Mouse (Mus musculus): Measurements from ENCODE around the gene Aqp5.

The Aqp5 gene

DNA sequence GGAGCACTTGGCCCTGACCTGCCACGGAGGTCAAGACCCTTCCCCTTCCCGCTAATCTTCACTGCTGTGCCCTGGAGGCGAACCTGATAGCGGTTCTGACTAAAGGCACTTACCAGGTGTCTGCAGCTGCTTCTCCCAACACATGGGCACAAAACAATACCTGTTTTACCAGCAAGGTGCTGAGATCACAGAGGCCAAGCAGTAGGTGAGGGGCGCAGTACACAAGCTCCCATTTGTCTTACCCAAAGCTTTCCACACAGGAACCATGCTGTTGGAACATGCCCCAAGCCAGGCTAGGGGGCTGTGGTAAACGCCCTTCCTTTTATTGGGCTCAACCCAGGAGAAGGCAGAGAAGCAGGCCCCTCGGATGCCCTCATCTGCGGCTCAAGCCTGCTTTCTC lies 7.0 kb downstream of the Aqp5 start:
- no peak for DNase-seq

DNA sequence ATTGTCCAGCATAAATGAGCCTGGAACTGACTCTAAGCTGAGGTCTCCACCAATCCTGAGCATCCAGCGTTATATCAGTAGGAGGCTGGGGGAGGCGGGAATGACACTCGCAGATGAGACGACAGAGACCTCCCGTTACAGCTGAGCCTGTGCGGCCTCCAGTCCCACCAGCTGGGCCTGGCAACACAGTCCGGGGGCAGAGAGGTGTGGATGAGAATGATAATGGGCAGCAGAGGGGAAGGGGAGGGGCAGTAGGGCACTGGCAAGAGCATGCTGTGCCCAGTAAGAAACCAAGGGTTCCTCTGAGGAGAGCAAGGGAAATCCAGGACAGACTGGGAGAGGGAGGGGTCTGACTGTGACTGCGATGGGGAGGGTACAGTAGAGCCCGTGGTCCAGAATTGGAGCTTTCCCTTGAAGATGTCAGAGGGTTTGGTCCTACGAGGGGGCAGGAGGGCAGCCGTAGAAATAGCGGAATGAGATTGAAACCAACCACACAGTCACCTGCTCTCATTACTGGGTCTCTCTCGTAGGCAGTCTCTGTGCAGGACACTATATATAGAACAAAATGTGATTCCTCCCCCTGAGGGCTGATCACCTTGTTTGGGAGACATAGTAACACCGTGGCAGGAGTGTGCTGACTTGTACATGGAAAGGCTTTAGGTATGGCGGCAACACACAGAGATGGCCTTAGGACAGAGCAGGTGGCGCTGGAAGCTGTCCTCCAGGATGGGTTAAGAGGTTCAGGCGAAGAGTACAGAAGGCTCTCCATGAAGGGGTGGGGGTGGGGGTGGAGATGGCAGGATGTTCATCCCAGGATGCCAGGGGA lies 8.9 kb downstream of the Aqp5 start:
- DNase-seq = no peak

DNA sequence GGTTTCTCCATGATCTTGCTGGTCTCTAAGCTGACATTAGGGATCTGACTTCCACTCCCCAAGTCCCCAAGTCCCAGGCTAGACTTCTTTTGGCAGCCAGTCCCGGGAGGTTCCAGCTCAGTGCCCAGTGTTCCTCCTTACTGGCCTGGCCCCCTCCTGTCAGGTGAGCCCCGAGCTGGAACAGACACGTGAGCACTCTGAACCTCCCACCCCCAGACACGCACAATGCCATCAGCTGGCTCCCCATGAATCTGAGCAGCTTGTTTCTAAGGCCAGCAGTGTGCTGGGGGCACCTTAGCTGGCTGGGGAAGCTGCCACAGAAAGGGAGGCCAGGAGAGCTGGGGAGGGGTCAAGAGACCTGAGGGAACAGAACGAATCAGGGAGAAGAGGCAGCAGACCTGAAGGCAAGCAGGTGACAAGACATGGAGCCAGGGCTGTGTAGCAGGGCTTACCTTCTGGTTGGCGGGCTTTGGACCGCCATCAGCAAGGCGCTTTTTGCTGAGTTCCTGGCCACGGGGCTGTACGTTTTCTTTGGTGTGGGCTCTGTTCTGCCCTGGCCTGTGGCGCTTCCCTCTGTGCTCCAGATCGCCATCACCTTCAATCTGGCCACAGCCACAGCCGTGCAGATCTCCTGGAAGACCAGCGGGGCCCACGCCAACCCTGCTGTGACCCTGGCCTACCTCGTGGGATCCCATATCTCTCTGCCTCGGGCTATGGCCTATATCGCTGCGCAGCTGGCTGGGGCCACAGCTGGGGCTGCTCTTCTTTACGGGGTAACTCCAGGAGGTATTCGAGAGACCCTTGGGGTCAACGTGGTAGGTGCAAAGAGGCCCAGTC lies 10.6 kb downstream of the Aqp5 start, which contains the start of gene Aqp6:
Gene Aqp6, plus strand, starts transcription at position 415 of the 837 bp plus-strand sequence.
- no peak for DNase-seq

DNA sequence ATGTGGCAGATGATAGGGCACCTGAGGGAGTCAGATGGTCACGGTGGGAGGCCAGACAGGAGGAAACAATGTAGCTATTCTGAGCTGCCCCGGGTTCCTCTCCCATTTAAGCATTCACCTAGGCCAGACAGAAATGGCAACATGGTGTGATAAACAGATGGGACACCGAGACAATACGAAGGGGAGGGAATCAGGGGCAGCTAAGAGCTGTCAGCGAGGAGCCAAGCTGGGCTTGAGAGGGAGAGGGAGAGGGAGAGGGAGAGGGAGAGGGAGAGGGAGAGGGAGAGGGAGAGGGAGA lies 11.2 kb downstream of the Aqp5 start:
- DNase-seq = no peak

DNA sequence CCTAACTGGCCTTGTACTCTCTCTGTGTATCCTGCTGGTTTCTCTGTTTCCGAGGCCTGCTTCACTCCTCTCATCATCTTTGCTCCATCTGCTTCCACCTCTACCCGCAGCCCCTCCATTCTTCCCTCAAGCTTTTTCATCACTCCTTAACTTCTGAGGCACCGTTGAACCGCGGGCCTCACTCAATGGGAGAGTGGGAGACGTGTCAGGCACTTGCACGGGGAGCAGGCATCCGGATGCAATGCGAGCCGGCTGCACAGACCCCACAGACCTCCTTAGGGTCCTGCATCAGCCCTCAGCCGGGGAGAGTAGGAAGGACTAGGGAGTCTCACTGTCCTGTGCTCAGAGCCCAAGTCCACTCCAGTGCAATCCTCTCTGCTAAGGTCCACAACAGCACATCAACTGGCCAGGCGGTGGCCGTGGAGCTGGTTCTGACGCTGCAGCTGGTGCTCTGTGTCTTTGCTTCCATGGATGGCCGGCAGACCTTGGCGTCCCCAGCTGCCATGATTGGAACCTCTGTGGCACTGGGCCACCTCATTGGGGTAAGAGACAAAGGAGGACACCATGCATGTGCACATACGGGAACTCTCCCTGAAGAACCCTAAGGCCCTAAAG lies 11.7 kb downstream of the Aqp5 start:
- DNase-seq = no peak

DNA sequence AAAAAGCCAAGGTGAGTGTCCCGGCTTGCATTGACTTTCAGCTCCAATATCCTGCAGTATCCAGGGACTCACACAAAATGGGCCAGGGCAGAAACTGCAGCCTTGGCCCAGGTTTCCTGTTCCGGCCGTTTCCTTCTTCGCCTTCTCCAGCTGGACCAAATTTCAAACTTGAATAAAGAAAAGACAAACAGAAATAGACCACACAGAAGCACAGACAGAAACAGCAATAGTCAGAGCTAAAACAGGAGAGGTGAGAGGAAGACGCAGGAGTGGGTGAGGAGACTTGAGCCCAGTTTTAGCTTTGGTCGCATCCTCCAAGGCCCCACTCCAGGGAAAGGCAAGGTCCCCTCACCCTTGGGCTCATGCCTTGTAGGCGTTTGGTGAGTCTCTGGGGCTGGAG lies 12.6 kb downstream of the Aqp5 start:
- DNase-seq = no peak

DNA sequence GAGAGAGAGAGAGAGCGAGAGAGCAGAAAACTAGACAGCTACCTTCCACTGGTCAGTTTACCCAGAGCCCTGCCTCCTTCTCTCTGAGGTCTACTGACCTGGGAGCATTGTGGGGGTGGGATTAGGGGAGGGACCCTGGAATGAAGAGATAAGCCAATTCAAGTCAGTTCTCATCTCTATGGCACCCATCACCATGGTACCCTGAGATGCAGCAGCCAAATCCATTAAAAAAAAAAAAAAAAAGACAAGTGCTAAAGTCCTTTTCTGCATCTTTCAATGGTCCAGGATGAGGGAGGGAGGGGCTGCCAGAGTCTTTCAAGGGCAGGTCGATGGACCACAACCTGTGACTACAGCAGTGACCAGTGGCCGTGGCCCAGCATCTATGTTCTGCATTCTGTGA lies 15.0 kb downstream of the Aqp5 start:
- no peak for DNase-seq

DNA sequence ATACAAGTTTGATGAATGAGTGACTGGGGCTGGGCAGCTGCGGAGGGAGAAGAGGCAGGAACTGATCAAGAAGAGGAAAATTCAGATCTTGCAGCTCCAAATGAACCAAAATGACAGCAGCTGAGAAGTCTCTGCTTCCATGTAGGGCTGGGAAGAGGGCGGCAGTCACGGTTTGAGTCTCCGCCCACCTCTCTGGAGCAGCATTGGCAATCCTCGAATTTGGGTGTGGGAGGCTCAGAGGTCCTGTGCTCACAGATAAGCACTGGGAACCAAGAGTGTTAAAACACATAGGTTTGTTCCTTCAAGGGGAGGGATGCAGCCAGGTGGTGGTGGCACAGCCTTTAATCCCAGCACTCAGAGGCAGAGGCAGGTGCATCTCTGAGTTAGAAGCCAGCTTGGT lies 15.9 kb downstream of the Aqp5 start:
- DNase-seq = no peak

DNA sequence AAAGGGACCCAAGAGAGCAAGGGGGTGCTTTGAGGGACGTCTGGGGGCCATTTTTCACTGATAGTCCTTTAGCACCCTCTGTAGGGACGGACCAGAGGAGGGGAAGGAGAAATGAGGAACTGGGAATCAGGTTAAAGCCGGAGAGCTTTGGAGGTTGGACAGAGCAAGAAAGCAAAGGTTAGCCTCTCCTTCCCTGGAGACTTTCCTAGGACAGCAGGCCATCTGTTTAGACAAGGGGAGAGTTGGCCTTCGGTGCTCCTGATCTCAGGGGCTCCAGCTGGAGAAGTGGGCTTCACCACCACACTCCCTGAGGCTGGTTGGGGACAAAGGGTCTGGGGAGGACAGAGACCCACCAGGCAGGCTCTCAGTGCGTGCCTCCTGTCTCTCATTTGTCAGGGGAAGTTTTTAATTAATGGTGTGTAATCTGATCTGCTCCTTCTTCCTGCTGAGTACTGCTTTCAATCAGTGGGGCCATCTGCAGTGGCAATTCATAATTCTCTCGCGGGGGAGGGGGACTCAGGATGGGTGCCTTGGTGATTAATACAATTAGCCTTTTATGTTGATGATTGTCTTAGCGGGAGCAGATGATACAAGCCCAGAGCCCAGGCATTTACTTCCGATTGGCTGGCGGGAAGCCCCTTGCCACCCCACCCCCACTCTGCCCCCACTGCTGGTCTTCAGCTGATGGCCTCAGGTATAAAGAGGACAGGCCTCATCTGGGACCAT lies 17.0 kb downstream of the Aqp5 start:
- DNase-seq = no peak

DNA sequence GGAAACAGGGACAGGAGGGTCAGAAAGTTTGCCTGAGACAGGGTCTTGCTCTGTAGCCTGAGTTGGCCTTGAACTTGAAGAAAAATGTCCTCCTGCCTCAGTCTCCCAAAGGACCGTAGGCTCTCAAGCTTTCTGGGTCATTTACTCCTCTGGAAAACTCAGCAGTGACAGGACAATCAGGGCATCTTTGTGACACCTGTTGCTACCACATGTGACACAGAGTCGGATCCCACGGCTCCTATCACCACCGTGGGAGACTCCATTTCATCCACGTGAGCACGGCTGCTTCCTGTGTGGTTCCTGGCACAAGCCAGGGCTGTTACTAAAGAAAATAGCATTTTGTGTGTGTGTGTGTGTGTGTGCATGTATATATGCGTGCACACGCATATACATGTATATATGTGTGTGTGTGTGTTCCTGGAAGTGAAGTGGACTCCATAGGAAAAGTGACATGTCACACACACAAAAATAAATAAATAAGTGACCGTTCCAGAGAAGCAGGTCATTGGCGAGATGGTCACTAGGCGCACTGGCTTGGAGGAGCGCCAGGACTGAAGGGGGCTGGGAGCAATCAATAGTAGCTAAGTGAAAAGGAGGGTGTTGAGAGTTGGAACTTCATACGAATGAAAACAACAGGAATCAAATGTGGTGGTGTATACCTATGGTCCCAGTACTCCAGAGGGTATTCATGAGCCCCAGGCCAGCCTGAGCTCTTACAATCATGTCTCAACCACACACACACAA lies 18.0 kb downstream of the Aqp5 start:
- DNase-seq = no peak

DNA sequence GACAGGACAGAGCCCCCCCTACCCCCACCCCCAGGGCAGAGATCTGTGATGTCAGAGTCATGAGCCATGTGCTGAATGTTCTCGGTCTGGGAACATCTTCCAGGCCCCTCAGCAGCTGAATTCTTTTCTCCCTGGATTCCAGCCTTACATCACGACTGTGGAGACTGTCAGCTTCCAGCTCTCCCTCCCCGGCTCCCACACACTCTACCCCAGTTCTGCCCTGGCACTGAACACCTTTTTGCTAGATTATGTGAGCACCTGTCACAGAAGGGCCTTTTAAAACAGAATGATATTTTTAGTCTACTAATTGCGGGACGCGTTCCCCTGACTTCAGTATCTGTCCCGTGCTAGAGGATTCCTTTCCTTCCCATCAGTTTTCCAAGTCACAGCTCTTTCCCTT lies 21.0 kb downstream of the Aqp5 start:
- DNase-seq = no peak

DNA sequence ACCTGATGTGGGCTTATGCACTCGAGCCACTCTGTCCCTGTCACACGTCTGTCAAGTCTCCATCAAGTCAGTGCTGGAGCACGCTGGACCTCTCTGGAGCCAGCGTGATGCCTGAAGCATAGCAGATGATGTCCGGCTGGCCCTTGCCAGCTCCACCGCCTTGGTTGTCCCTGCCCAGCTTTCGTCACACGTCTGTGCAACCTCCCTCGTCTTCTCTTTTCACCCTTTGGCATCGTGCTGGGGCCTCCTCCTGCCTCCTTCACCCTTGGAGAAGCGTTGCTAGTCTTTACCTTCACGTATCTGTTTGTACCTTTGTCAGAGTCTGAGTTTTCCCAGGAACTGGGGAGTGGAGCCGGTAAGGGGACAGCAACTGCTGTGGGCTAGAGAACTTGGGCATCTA lies 23.7 kb downstream of the Aqp5 start:
- DNase-seq = no peak

DNA sequence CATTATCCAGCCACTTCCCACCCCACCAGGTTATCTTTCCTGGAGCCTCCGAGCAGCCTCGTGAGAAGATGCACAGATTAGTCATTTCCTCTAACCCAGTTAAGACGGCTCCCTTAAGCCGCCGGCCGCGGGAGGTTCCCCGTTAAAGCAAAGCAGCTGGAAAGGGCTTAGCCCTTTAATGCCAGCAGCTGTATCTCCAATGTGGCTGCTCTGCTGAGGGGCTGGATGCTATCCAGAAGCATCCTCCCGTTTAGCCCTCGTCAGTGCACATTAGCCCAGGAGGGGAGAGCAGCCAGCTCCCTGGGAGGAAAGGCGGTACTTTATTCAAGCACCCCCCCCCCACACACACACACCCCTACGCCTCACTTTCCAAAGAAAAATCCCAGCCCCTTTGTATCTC lies 24.2 kb downstream of the Aqp5 start:
- DNase-seq = no peak

DNA sequence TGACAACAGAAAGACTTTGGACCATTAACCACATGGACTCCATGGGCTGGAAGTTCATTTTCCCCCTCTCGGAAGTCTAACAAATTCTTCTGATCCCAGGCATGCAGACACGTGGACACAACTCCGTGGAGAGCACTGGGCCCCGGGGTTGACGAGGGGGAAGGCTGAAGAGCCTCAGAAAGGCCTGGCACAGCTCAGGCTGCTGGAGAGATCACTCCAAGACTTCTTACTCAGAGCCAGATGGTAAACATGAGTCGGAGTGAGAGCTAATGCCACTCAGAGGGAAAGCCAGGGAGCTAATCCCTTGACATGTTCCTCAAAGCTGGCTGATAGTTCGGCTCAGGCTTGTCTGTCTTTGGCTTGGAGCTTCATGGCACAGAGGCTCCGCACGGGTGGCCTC lies 24.7 kb downstream of the Aqp5 start:
- DNase-seq = no peak

DNA sequence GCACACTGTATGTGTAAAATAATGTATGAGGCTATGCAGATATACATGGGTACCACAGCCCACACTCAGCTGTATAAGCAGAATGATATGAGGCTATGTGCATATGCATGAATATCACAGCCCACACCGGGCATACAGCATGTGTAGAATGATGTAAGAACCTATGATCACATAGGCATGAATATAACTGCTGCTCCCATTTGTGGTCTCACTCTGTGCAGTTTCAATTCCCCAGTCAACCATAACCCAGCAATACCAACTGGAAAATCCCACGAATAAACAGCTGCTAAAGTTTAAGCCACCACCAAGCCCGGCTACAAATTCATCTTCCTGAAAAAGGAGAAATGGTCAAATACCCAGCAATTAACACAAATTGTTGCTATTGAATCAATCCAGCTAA lies 28.0 kb downstream of the Aqp5 start:
- no peak for DNase-seq

DNA sequence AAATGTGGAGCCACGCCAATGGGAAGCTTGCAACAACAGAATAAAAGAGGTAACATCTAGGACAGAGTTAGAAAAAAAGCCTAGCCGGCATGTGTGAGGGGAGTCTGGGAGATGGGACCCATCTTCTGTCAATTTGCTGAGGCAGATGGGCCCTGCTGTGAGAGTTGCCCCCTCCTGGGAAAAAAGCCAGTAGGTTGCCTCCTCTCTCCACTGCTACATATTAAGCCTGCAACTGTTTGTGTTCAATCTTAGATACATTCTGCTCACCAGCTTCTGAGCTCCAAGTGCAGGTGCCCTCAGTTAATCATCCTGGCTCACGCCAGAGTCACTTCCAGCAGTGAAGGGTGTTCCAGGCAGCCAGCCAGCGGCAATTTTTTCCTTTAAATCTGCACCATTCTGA lies 29.2 kb downstream of the Aqp5 start:
- no peak for DNase-seq

DNA sequence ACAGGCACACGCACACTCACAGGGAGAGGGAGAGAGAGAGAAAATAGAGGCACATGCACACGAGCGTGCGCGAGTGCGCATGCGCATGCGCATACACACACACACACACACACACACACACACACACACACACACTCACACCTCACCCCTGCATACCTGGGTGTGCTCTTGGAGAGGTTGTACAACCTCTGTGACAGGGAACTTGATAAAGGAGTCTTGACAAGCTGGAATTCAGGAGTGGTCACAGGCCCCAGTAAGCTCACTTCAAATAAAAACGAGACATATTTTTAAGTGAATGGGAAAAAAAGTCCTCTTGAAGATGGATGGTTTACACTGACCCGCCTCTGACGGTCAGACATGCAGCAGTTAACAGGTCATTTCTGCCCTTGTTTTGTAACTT lies 31.5 kb downstream of the Aqp5 start:
- DNase-seq = no peak

DNA sequence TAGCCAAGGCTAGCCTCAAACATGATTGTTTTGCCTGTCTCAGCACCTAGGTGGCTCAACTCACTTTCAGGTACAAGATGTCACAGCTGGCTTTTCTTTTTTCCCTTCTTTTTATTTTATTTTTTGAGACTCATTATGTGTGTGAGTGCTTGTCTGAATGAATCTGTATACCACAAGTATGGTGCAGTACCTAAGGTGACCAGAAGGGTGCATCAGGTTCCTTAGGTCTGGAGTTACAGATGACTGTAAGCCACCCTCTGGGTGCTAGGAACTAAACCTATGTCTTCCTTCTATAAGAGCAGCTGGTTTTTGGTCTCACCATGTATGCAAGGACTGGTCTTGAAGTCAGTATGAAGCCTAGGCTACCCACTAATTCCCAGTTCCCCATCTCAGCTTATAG lies 41.0 kb downstream of the Aqp5 start:
- peak in 1 of 2 experiments; percentile 17 for DNase-seq

DNA sequence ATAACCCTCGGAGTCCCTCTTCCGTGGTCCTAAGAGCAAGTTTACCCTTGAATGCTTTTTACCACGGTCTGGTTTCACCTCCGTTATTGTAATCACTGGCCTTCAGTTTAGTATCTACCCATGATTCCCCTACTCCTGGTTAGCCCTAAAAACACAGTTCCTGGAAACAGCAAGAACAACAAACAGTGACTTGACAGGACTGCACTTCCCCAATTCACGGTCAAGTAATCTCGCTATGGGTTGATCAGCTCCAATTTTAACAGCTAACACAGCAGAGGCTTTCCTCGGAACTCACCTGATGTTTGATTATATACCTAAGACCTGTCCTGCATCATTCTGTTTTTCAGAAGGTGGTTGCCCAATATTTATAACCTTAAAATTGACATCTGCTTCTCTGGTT lies 44.1 kb downstream of the Aqp5 start:
- DNase-seq = no peak

DNA sequence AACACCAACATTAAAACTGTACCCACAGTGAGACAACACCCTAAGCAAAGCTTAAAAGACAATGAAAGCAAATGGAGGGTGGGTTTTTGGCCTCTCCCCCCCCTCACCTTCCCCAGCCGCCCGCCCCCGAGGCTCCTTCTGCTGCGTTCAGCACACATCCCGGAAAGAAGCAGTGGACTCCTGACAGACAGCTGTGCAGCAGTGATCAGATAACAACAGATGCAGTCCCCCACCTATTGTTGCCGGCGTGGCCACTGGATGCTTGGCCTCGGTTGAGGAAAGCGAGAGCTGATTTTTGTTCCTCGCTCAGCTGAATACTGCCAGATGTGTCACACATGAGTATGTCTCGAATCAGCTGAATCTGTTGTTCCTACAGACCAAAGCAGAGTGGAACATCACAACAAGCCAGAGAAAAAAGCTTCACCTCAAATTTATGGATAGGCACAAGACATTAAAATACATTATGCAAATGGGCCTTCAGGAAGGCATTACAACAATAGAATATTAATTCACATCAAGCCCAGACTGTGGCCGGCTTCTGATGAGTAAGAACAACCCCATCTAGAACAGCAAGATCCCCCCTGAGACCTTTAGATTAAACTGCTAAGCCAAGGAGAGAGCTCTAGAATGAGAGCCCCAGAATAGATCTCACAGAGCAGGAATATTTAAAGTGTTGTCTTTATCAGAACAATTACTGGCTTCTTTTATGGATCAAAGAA lies 47.0 kb downstream of the Aqp5 start:
- no peak for DNase-seq

DNA sequence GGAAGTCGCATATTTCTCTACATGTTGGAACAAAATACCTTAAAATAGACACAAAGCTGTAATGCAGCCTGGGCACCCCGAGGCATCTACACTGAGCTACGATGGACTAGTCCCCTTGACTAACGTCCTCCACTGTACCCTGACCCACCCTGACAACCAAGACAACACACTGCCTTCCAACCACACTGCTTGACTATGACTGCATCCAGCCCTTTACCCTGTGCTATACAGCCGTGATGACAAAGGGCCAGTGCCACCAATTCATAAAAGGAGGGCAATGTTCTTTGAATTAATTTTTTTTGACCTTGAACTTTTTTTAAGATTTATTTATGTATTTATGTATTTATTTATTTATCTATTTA lies 47.5 kb downstream of the Aqp5 start:
- DNase-seq = no peak

DNA sequence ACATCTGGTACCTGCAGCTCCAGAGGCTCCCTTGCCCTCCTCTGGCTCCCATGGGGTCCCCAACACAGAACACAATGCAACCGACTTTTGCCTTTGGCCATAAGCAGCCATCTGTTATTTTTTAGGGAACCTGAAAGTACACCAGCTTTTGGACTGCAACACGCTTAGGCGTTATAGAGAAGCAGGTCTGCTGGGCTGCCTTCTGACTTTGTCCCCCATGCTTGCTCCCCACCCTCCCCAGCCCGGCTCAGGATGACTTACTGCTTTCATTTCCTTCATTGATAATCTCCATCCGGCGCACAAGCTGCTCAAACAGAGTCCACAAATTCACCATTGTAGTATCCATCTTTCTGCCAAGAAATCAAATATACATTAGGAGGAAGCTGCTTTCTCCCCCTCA lies 52.0 kb downstream of the Aqp5 start:
- no peak for DNase-seq
